Mouse (Mus musculus) 416B (cell line): ENCODE measurements around the gene Camta1.

Experiments used
- DNase-seq: peaks from one replicate; pipeline ENCODE4 v3.0.0; 2011; ENCODE audit warnings: low read depth

The Camta1 gene

GRCm38 (mm10) chr4:151861806-151862739 lies at the start of gene Camta1:
Camta1 (minus strand) TSS chr4:151861876.
- peak; percentile 100 for DNase-seq

GRCm38 (mm10) chr4:151908809-151909208 lies 47.1 kb upstream of the Camta1 start:
- DNase-seq = no peak

- no peak for DNase-seq
Measured at GRCm38 (mm10) chr4:151907577-151908343, 46.1 kb upstream of the Camta1 start.

GRCm38 (mm10) chr4:151905621-151906020 lies 43.9 kb upstream of the Camta1 start:
- DNase-seq = no peak

- no peak for DNase-seq
Measured at GRCm38 (mm10) chr4:151904098-151904497, 42.4 kb upstream of the Camta1 start.

GRCm38 (mm10) chr4:151902689-151903241 lies 41.1 kb upstream of the Camta1 start:
- DNase-seq = no peak

- no peak for DNase-seq
Measured at GRCm38 (mm10) chr4:151902046-151902688, 40.5 kb upstream of the Camta1 start.

GRCm38 (mm10) chr4:151901422-151901821 lies 39.7 kb upstream of the Camta1 start:
- DNase-seq = peak; percentile 51

- no peak for DNase-seq
Measured at GRCm38 (mm10) chr4:151900735-151901134, 39.1 kb upstream of the Camta1 start.

GRCm38 (mm10) chr4:151899707-151900384 lies 38.2 kb upstream of the Camta1 start:
- peak; percentile 43 for DNase-seq

- no peak for DNase-seq
Measured at GRCm38 (mm10) chr4:151898600-151899245, 37.0 kb upstream of the Camta1 start.

- DNase-seq = peak; percentile 33
Measured at GRCm38 (mm10) chr4:151897069-151897617, 35.5 kb upstream of the Camta1 start.

GRCm38 (mm10) chr4:151895624-151896023 lies 33.9 kb upstream of the Camta1 start:
- no peak for DNase-seq

GRCm38 (mm10) chr4:151894926-151895325 lies 33.2 kb upstream of the Camta1 start:
- no peak for DNase-seq

- DNase-seq = no peak
Measured at GRCm38 (mm10) chr4:151893241-151893640, 31.6 kb upstream of the Camta1 start.

- DNase-seq = no peak
Measured at GRCm38 (mm10) chr4:151881590-151881989, 19.9 kb upstream of the Camta1 start.

GRCm38 (mm10) chr4:151880044-151880690 lies 18.5 kb upstream of the Camta1 start:
- DNase-seq = peak; percentile 66

GRCm38 (mm10) chr4:151876400-151876799 lies 14.7 kb upstream of the Camta1 start:
- DNase-seq = no peak

GRCm38 (mm10) chr4:151863511-151863910 lies 1.8 kb upstream of the Camta1 start:
- DNase-seq = no peak

- DNase-seq = no peak
Measured at GRCm38 (mm10) chr4:151861471-151861805, 238 bp downstream of the Camta1 start.
